Mouse (Mus musculus) A20 (cell line): ENCODE results near the gene Irak2.

ENCODE experiments used
- DNase-seq: peaks from one replicate; pipeline ENCODE4 v3.0.0-alpha.2; 2011; ENCODE audit warnings: low read depth, low spot score

The Irak2 gene

GRCm38 (mm10) chr6:113639201-113639600 lies 934 bp downstream of the Irak2 start:
- DNase-seq: no peak

GRCm38 (mm10) chr6:113642605-113643004 lies 4.3 kb downstream of the Irak2 start:
- no peak for DNase-seq

- no peak for DNase-seq
Observed at GRCm38 (mm10) chr6:113643021-113643420, 4.8 kb downstream of the Irak2 start.

GRCm38 (mm10) chr6:113643967-113644366 lies 5.7 kb downstream of the Irak2 start:
- DNase-seq: no peak

DNA sequence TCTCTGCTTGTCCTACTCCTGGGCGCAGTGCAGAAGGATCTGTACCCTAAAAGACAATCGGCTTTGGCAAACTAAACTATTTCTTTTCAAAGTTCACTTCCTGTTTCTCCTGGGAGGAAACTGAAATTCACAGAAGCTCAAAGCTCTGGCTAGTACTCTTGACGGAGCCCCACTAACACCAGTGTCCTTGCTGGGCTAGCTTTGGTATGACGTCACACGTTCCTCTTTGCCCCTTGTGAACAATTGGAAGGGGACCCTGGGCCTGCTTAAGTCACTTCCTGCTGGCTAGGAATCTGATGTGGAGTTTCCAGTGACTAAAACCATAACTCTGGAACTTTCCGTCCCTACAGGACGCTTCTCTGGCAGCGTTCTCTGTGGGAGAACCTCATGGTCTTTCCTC lies 6.5 kb downstream of the Irak2 start:
- no peak for DNase-seq

DNA sequence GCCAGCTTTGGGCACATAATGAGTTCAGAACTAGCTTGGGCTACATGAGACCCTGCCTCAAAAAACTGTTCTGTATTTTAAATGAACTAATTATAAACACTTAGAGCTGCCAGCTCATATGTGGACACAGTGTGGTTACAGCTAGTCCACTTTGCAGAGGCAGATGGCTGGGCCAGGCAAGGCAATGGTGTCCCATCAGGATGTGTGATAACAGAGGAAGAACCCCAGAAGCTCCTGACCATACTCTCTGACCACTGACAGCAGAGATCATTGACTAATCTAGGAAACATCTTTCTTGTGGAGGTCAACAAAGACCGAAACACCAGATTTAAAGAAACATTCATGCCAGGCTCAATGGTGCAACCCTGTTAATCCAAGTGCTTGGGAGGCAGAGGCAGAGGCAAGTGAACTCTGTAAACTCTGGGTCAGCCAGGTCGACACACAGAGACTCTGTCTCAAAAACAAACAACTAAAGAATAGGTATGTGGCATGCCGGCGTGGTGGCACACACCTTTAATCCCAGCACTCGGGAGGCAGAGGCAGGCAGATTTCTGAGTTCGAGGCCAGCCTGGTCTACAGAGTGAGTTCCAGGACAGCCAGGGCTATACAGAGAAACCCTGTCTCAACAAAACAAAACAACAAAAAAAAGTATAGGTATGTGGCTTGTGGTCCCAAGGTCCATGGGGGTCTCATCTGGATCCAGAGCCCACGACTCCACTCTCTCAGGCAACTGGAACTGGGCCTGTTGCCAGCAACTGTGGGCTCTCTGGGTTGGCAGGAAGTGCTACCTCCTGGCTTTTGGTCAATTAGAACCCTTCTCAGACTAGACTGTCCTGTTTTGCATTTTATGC lies 11.3 kb downstream of the Irak2 start:
- DNase-seq: no peak

- DNase-seq: peak; percentile 85
Observed at GRCm38 (mm10) chr6:113650197-113650640, 12.0 kb downstream of the Irak2 start.

DNA sequence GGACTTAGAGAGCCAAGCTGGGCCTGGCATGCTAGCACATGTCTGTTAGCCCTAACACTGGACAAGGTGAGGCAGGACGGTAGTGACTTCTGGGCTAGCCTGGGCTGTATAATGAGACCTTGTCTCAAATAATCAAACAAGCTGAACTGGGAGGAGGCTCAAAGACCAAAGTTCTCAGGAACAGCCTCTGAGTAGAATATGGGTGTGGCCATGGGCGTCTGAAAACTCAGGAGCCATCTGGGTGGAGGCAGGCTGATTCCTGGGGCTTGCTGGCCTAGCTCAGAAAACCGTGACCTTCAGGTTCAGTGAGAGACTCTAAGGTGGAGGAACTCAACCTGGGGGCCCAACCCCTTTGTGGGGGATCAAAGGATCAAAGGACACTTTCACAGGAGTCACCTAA lies 13.4 kb downstream of the Irak2 start:
- no peak for DNase-seq

GRCm38 (mm10) chr6:113653551-113653950 lies 15.3 kb downstream of the Irak2 start:
- no peak for DNase-seq

- DNase-seq: no peak
Observed at GRCm38 (mm10) chr6:113654102-113654501, 15.8 kb downstream of the Irak2 start.

GRCm38 (mm10) chr6:113654753-113655397 lies 16.6 kb downstream of the Irak2 start:
- DNase-seq: no peak

- DNase-seq: no peak
Observed at GRCm38 (mm10) chr6:113655475-113655874, 17.2 kb downstream of the Irak2 start.

DNA sequence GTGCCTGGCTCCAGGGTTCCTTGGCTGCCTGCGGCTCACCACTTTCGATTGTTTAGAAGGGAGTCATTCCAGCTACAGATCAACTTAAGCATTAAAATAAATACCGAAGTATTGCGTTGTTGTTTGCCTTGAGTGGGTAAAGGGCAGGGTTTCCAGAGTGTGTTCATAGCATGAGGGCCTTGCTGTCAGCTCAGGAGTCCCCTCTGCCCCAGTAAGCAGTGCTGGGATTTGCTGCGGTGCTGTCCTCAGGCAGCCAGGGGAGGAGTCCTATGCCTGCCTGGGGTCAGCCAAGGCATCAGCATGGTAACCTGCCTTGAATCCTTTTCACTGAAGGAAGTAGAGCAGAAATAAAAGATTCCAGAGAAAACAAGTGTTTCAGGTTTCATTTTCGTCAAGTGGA lies 18.6 kb downstream of the Irak2 start:
- no peak for DNase-seq

- DNase-seq: no peak
Observed at GRCm38 (mm10) chr6:113658226-113658625, 20.0 kb downstream of the Irak2 start.

DNA sequence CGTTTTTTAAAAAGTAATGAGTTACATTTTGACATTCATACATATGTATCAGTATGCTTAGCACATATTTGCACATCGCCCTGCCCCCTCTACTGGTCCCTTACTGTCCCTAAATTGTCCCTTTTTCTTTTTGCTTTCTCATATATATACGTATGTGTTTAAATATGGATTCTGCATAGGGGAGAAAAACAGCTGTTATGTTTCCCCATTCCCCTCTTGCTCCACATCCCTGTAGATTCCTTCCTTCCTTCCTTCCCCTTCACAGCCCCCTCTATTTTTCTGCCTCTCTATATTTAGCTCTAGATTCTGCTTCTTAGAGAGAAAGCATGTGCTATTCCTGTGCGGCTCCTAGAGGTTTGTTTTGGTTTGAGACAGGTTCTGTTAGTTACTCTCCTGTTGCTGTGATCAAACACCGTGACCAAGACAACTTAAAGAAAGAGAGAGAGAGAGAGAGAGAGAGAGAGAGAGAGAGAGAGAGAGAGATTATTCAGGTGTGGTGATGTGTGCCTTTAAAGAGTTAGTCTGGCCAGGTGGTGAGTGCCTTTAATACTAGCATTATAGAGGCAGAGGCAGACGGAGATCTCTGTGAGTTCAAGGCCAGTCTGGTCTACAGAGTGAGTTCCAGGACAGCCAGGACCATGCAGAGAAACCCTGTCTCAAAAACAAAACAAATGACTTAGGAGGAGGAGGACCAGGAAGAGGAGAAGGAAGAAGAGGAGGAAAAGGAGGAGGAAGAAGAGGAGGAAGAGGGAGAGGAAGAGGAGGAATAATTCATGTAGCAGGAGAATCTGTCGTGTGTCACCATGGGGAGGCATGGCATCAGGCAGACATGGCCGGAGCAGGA lies 21.6 kb downstream of the Irak2 start:
- peak; percentile 65 for DNase-seq

- peak; percentile 84 for DNase-seq
Observed at GRCm38 (mm10) chr6:113660492-113661352, 22.5 kb downstream of the Irak2 start.

DNA sequence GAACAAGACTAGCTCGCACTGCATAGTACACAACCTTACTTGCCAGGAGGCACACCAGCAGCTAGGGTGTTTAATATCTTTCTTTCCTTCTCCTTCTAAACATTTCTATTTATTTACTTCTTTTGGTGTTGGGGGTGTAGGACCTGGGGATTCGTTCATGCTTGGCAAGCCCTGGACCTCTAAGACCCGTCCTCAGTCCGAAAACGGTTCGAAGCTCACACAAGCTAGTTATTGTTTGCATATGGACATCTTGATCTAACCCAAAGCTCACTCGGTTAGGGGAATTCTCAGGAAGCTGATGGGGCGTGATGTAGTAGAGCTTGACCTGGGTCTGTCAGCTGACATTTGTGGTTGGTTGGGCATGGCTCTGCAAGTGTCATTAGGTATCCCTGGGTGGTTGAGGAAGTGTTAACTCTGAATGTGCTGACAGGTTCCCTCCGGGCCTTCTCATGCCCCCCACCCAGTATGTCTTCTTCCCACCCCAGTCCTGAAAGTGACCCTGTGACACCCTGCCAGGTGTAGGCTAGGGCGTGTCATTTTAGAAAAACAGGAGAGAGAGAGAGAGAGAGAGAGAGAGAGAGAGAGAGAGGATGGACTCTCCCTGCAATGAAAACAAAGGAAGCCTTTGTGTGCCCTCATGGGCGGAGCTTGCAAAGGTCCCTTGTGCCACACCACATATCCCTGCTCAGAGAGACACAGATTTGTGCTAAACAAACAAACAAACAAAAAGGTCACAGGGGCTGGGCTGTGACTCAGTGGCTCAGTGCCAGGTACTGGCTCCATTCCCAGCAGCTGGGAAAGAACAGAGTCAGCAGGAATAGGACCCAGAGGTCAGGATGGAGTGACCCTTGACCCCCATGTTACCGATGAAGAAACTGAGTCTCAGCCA lies 23.3 kb downstream of the Irak2 start:
- DNase-seq: peak; percentile 88

GRCm38 (mm10) chr6:113662964-113663700 lies 24.9 kb downstream of the Irak2 start:
- DNase-seq: peak; percentile 45

DNA sequence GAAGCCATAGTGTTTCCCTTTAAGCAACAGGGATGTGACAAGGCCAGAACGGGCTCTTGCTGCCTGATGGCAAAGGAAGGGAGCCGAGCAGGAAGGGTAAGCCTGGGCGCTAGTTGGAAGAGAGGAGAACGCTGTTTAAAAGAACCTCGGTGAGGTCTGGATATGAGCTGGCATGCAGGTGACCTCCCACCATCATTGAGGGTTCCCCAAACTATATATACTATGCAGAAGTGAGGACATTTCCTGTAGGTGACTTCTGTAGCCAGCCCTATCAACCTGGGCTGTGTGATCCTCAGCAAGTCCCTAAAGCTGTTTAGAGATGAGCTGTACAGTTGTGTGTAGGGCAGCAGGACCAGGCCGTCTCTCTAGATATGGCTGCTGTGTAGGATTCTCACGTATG lies 26.0 kb downstream of the Irak2 start:
- DNase-seq: peak; percentile 64
